Mouse (Mus musculus) MEL (cell line): ENCODE measurements around the gene Tlx3. TPM values are rescaled to one million over a fixed set of nuclear protein-coding genes. Genes with fewer than 3 reads are reported as not detected.

ENCODE experiments used
- DNase-seq: peaks from one replicate; pipeline ENCODE4 v3.0.0; 2011; ENCODE audit warnings: low read depth, low spot score
- H3K27ac ChIP-seq: 2 replicates; pipeline ENCODE4 v1.5.1; 2012; ENCODE audit warnings: low read depth, mild to moderate bottlenecking, control low read depth, low read length, moderate library complexity; ENCODE audit not compliant: control insufficient read depth
- H3K27me3 ChIP-seq, 2 experiments: fragments of 150-350 bp in 1 of 2; sonication (generic) in 1 of 2; 2 replicates each; pipeline ENCODE4 v1.6.1; 2012; ENCODE audit warnings: low read length in 2 of 2, mild to moderate bottlenecking in 2 of 2, improper control_type of control experiment in 1 of 2, moderate library complexity in 1 of 2; ENCODE audit not compliant: insufficient read depth in 2 of 2, control insufficient read depth in 1 of 2
- H3K36me3 ChIP-seq, 2 experiments: 2 replicates each; pipeline ENCODE4 v1.6.1; 2012 to 2014; ENCODE audit warnings: low read length in 2 of 2, improper control_type of control experiment in 1 of 2, inconsistent platforms in 1 of 2, mild to moderate bottlenecking in 1 of 2; ENCODE audit not compliant: insufficient read depth in 2 of 2, control insufficient read depth in 1 of 2
- H3K4me1 ChIP-seq, 2 experiments: fragments of 150-350 bp in 1 of 2; sonication (generic) in 1 of 2; 2 replicates each; pipeline ENCODE4 v1.6.1; 2012; ENCODE audit warnings: low read length in 2 of 2, improper control_type of control experiment in 1 of 2, mild to moderate bottlenecking in 1 of 2; ENCODE audit not compliant: insufficient read depth in 2 of 2, control insufficient read depth in 1 of 2
- H3K4me3 ChIP-seq, 2 experiments: fragments of 150-350 bp in 1 of 2; sonication (generic) in 1 of 2; 2 replicates each; pipeline ENCODE4 v1.5.1; 2012; ENCODE audit warnings: low read depth in 2 of 2, low read length in 2 of 2, mild to moderate bottlenecking in 2 of 2, moderate library complexity in 2 of 2, control low read depth in 1 of 2, improper control_type of control experiment in 1 of 2; ENCODE audit not compliant: control insufficient read depth in 1 of 2, insufficient read depth in 1 of 2
- H3K79me2 ChIP-seq: 2 replicates; pipeline ENCODE4 v1.6.1; 2012; ENCODE audit warnings: mild to moderate bottlenecking, low read length, moderate library complexity; ENCODE audit not compliant: control insufficient read depth, poor library complexity, insufficient read depth
- H3K9ac ChIP-seq: 2 replicates; pipeline ENCODE4 v1.6.1; 2012; ENCODE audit warnings: low read depth, mild to moderate bottlenecking, control low read depth, low read length, moderate library complexity; ENCODE audit not compliant: control insufficient read depth, poor library complexity, severe bottlenecking
- H3K9me3 ChIP-seq: fragments of 150-350 bp; sonication (generic); replicated peaks from 2 replicates; pipeline ENCODE4 v1.6.1; 2012; ENCODE audit warnings: mild to moderate bottlenecking, low read length, improper control_type of control experiment, moderate library complexity; ENCODE audit not compliant: insufficient read depth
- CHD1 ChIP-seq: IDR thresholded peaks from 2 replicates; pipeline ENCODE4 v1.6.1; 2012; ENCODE audit warnings: low read depth, mild to moderate bottlenecking, inconsistent platforms, low read length, improper control_type of control experiment
- CTCF ChIP-seq, 3 experiments: IDR thresholded peaks in 2 of 3; conservative IDR thresholded peaks in 1 of 3; 2 replicates each; pipeline ENCODE4 v1.5.1; 2011 to 2012; ENCODE audit warnings: low read length in 3 of 3, low read depth in 2 of 3, mild to moderate bottlenecking in 2 of 3, improper control_type of control experiment in 1 of 3, inconsistent platforms in 1 of 3, mixed read lengths in 1 of 3, moderate library complexity in 1 of 3; ENCODE audit not compliant: control insufficient read depth in 1 of 3, insufficient read depth in 1 of 3, poor library complexity in 1 of 3, severe bottlenecking in 1 of 3
- E2F4 ChIP-seq: IDR thresholded peaks from 2 replicates; pipeline ENCODE4 v1.6.1; 2011; ENCODE audit warnings: low read depth, low read length, improper control_type of control experiment, borderline replicate concordance
- GABPA ChIP-seq: IDR thresholded peaks from 2 replicates; pipeline ENCODE4 v1.6.1; 2012; ENCODE audit warnings: low read depth, mild to moderate bottlenecking, inconsistent platforms, low read length, improper control_type of control experiment, moderate library complexity
- HCFC1 ChIP-seq: IDR thresholded peaks from 2 replicates; pipeline ENCODE4 v1.6.1; 2012; ENCODE audit warnings: low read depth, mild to moderate bottlenecking, inconsistent platforms, low read length, improper control_type of control experiment, moderate library complexity
- MAZ ChIP-seq: IDR thresholded peaks from 2 replicates; pipeline ENCODE4 v1.6.1; 2012; ENCODE audit warnings: low read depth, mild to moderate bottlenecking, inconsistent platforms, low read length, improper control_type of control experiment
- MXI1 ChIP-seq: IDR thresholded peaks from 2 replicates; pipeline ENCODE4 v1.6.1; 2011; ENCODE audit warnings: mild to moderate bottlenecking, low read depth, low read length, improper control_type of control experiment
- MYB ChIP-seq: IDR thresholded peaks from 2 replicates; pipeline ENCODE4 v1.6.1; 2011; ENCODE audit warnings: mild to moderate bottlenecking, low read depth, low read length, improper control_type of control experiment
- POLR2A ChIP-seq, 2 experiments: IDR thresholded peaks; 2 replicates each; pipeline ENCODE4 v1.6.1; 2011 to 2012; ENCODE audit warnings: low read length in 2 of 2, mild to moderate bottlenecking in 2 of 2, control low read depth in 1 of 2, improper control_type of control experiment in 1 of 2, low read depth in 1 of 2, moderate library complexity in 1 of 2; ENCODE audit not compliant: control insufficient read depth in 1 of 2, insufficient read depth in 1 of 2, poor library complexity in 1 of 2
- POLR2AphosphoS2 ChIP-seq: IDR thresholded peaks from 2 replicates; pipeline ENCODE4 v1.6.1; 2011; ENCODE audit warnings: low read length, improper control_type of control experiment
- SIN3A ChIP-seq: IDR thresholded peaks from 2 replicates; pipeline ENCODE4 v1.6.1; 2012; ENCODE audit warnings: low read length, improper control_type of control experiment, inconsistent platforms
- TCF12 ChIP-seq: IDR thresholded peaks from 2 replicates; pipeline ENCODE4 v1.6.1; 2014; ENCODE audit warnings: low read depth, mild to moderate bottlenecking, inconsistent platforms, low read length, improper control_type of control experiment, moderate library complexity
- UBTF ChIP-seq: IDR thresholded peaks from 2 replicates; pipeline ENCODE4 v1.6.1; 2012; ENCODE audit warnings: low read depth, mild to moderate bottlenecking, inconsistent platforms, low read length, improper control_type of control experiment, moderate library complexity, borderline replicate concordance; ENCODE audit not compliant: insufficient read depth
- ZC3H11A ChIP-seq: IDR thresholded peaks from 2 replicates; pipeline ENCODE4 v1.6.1; 2012; ENCODE audit warnings: low read depth, mild to moderate bottlenecking, inconsistent platforms, low read length, improper control_type of control experiment
- ZMIZ1 ChIP-seq: IDR thresholded peaks from 2 replicates; pipeline ENCODE4 v1.6.1; 2012; ENCODE audit warnings: low read depth, mild to moderate bottlenecking, inconsistent platforms, low read length, improper control_type of control experiment, moderate library complexity
- ZNF384 ChIP-seq: IDR thresholded peaks from 2 replicates; pipeline ENCODE4 v1.6.1; 2012; ENCODE audit warnings: low read depth, mild to moderate bottlenecking, inconsistent platforms, low read length, improper control_type of control experiment
- polyA plus RNA-seq, 2 experiments: library from polyadenylated mRNA; stranded (reverse) in 1 of 2; unstranded in 1 of 2; fragments of >175 nt in 1 of 2; fragments of >200 nt in 1 of 2; gene quantifications; 2 replicates each; pipeline versions ENCODE4 v1.2.1 to v1.2.4; 2012; ENCODE audit warnings: low replicate concordance in 2 of 2, low read depth in 1 of 2; ENCODE audit not compliant: insufficient read length in 2 of 2, insufficient read depth in 1 of 2, missing spikeins in 1 of 2
- total RNA-seq: library from RNA; depleted of rRNA; stranded (reverse); fragments of 300-350 nt; gene quantifications from 2 replicates; pipeline ENCODE4 v1.2.3, GENCODE M21; 2012

Gene Tlx3
- total and polyA plus RNA-seq, 3 experiments = not detected

GRCm38 (mm10) chr11:33162211-33162997 is 41.0 kb downstream of the Tlx3 start (continued):
- TF ChIP-seq TCF12 (0 out of 2 replicates have a peak, but pooled peaks have one; percentile 27), UBTF (no peak), MYB (no peak), ZC3H11A (no peak), CTCF (IDR thresholded peaks at IDR 0.05 in 2 of 3, conservative IDR thresholded peaks at IDR 0.05 in 1 of 3; ENCODE audit: control insufficient read depth in 1 of 3, insufficient read depth in 1 of 3, low read depth in 2 of 3, low read length in 3 of 3, poor library complexity in 1 of 3, severe bottlenecking in 1 of 3) (no peak), MAZ (peak; percentile 88), CHD1 (peak; percentile 98), GABPA (no peak), SIN3A (peak; percentile 97), E2F4 (no peak; the same call in 1 of the 2 replicates)

- H3K9me3 ChIP-seq = no peaks in the 10 kb centered on the region
- H3K27me3 ChIP-seq = no peaks in the 10 kb centered on the region
- TF ChIP-seq MXI1 (peak; percentile 13; the same call in 1 of the 2 replicates), ZMIZ1 (peak; percentile 75), POLR2A (IDR thresholded peaks at IDR 0.05; ENCODE audit: control insufficient read depth in 1 of 2, insufficient read depth in 1 of 2, low read depth in 1 of 2, low read length in 2 of 2, poor library complexity in 1 of 2) (no peak; a peak in 1 of 4 replicates), ZNF384 (no peak), HCFC1 (no peak), GABPA (no peak), POLR2AphosphoS2 (0 out of 2 replicates have a peak, but pooled peaks have one; percentile 25), CHD1 (no peak)
- peaks cover 54% of the 10 kb centered on the region for H3K79me2 ChIP-seq
- peak overlapping the region; percentile 65 for H3K4me3 ChIP-seq
- peak overlapping the region; percentile 82 for H3K9ac ChIP-seq
- no peak overlapping the region for H3K27ac ChIP-seq
- H3K36me3 ChIP-seq = peaks cover 56 to 58% of the 10 kb centered on the region in 2 experiments
- peaks cover 0 to 6% of the 10 kb centered on the region in 2 experiments; a peak in 2 of 4 replicates for H3K4me1 ChIP-seq
- peak; percentile 47 for DNase-seq
Observed at GRCm38 (mm10) chr11:33159741-33160140, 43.6 kb downstream of the Tlx3 start.
